Mouse (Mus musculus) heart, adult 2 months (tissue): ENCODE data around the gene Atp2a1. TPM values are rescaled to one million over a fixed set of nuclear protein-coding genes. Genes with fewer than 3 reads are reported as not detected.

Experiments used
- DNase-seq, 2 experiments: peaks; one replicate each; pipeline ENCODE4 v3.0.0; 2021
- H3K27ac ChIP-seq: fragments of 200-600 bp; 2 replicates; pipeline ENCODE4 v1.8.1; 2022
- H3K27me3 ChIP-seq: fragments of 200-500 bp; 2 replicates; pipeline ENCODE4 v1.6.1; 2012; ENCODE audit warnings: mild to moderate bottlenecking, low read length, inconsistent platforms, mixed read lengths; ENCODE audit not compliant: control insufficient read depth, insufficient read depth
- H3K36me3 ChIP-seq: fragments of 200-500 bp; 2 replicates; pipeline ENCODE4 v1.6.1; 2012; ENCODE audit warnings: low read length, inconsistent platforms; ENCODE audit not compliant: control insufficient read depth, insufficient read depth
- H3K4me1 ChIP-seq: fragments of 200-500 bp; 2 replicates; pipeline ENCODE4 v1.6.1; 2011; ENCODE audit warnings: low read length; ENCODE audit not compliant: control insufficient read depth, insufficient read depth
- H3K4me3 ChIP-seq: fragments of 200-600 bp; 2 replicates; pipeline ENCODE4 v1.8.1; 2022
- H3K79me2 ChIP-seq: fragments of 200-500 bp; replicated peaks from 2 replicates; pipeline ENCODE4 v1.6.1; 2012; ENCODE audit warnings: mild to moderate bottlenecking, inconsistent platforms, low read length, moderate library complexity, mixed read lengths; ENCODE audit not compliant: control insufficient read depth, insufficient read depth
- H3K9ac ChIP-seq: fragments of 200-500 bp; 2 replicates; pipeline ENCODE4 v1.6.1; 2012; ENCODE audit warnings: low read depth, mild to moderate bottlenecking, control low read depth, inconsistent platforms, low read length, mixed read lengths
- CTCF ChIP-seq: fragments of 200-600 bp; IDR thresholded peaks from 2 replicates; pipeline ENCODE4 v1.8.1; 2022; ENCODE audit warnings: antibody characterized with exemption, mild to moderate bottlenecking, moderate library complexity
- EP300 ChIP-seq: fragments of 200-500 bp; IDR thresholded peaks from 2 replicates; pipeline ENCODE4 v1.6.1; 2011; ENCODE audit warnings: low read depth, low read length, control low read depth; ENCODE audit not compliant: insufficient read depth
- POLR2A ChIP-seq: fragments of 200-500 bp; IDR thresholded peaks from 2 replicates; pipeline ENCODE4 v1.6.1; 2011; ENCODE audit warnings: mild to moderate bottlenecking, low read depth, low read length, control low read depth; ENCODE audit not compliant: insufficient read depth
- WGBS: fragments of 180-500 bp; shearing (Covaris S2); methylation state at CpG from one replicate; pipeline ENCODE4 v1.1.7; 2018; 5-methylcytosine and 5-hydroxymethylcytosine counted together
- intact Hi-C: fragments of 180-260 bp; cut with DNase I; formaldehyde crosslinking; loops from one replicate; pipeline ENCODE4 v1.15.1; 2025
- polyA plus RNA-seq: library from polyadenylated mRNA; depleted of rRNA; stranded (reverse); fragments of >200 nt; gene quantifications from 2 replicates; pipeline ENCODE4 v1.2.3, GENCODE M21; 2012
- total RNA-seq, 2 experiments: library from RNA; stranded (reverse); gene quantifications; 2 replicates each; pipeline ENCODE4 v1.2.3; 2021

Atp2a1 gene
- total and polyA plus RNA-seq, 3 experiments: 1.1 to 6.6 (median 1.3) TPM

- WGBS: 76% methylated on average over 4 of the region's 4 CpGs
- Histone ChIP-seq H3K36me3 (no peaks in the 10 kb centered on the region), H3K27ac (no peak overlapping the region), H3K27me3 (no peaks in the 10 kb centered on the region), H3K4me3 (no peak overlapping the region), H3K9ac (no peak overlapping the region), H3K79me2 (no peaks in the 10 kb centered on the region), H3K4me1 (peaks cover 2% of the 10 kb centered on the region)
- intact Hi-C loops: no loop called here
- DNase-seq: no peak
- no peak for TF ChIP-seq CTCF
- TF ChIP-seq EP300: no peak
- TF ChIP-seq POLR2A: no peak
Measured at GRCm38 (mm10) chr7:126471853-126472252, 8.9 kb upstream of the Atp2a1 start.

GRCm38 (mm10) chr7:126471361-126471760 is 8.5 kb upstream of the Atp2a1 start:
- WGBS: 90% methylated on average over 5 of the region's 5 CpGs
- Histone ChIP-seq H3K4me1 (peaks cover 2% of the 10 kb centered on the region), H3K79me2 (no peaks in the 10 kb centered on the region), H3K27ac (no peak overlapping the region), H3K9ac (no peak overlapping the region), H3K4me3 (no peak overlapping the region), H3K27me3 (no peaks in the 10 kb centered on the region), H3K36me3 (no peaks in the 10 kb centered on the region)
- TF ChIP-seq CTCF (no peak), POLR2A (no peak), EP300 (no peak)
- DNase-seq: no peak
- intact Hi-C loops: no loop called here

GRCm38 (mm10) chr7:126470077-126470476 is 7.2 kb upstream of the Atp2a1 start:
- Histone ChIP-seq H3K36me3 (no peaks in the 10 kb centered on the region), H3K27me3 (no peaks in the 10 kb centered on the region), H3K4me1 (peaks cover 2% of the 10 kb centered on the region; the same call in 1 of the 2 replicates), H3K4me3 (no peak overlapping the region), H3K27ac (no peak overlapping the region), H3K79me2 (no peaks in the 10 kb centered on the region), H3K9ac (no peak overlapping the region)
- no peak for DNase-seq
- intact Hi-C loops: no loop called here
- 27% methylated on average over 6 of the region's 6 CpGs for WGBS
- no peak for TF ChIP-seq EP300
- no peak for TF ChIP-seq POLR2A
- TF ChIP-seq CTCF: no peak

GRCm38 (mm10) chr7:126467834-126468627 is 5.1 kb upstream of the Atp2a1 start:
- peaks cover 2% of the 10 kb centered on the region; the same call in 1 of the 2 replicates for H3K4me1 ChIP-seq
- H3K9ac ChIP-seq: no peak overlapping the region
- no peaks in the 10 kb centered on the region for H3K79me2 ChIP-seq
- intact Hi-C loops: loop anchor here (5.0 kb wide), 1 partner anchor 71 kb away; the partner anchor contains the start of gene Nfatc2ip
- no peaks in the 10 kb centered on the region for H3K36me3 ChIP-seq
- no peak overlapping the region for H3K27ac ChIP-seq
- no peak for TF ChIP-seq EP300
- no peak for TF ChIP-seq POLR2A
- TF ChIP-seq CTCF: no peak
- H3K27me3 ChIP-seq: no peaks in the 10 kb centered on the region
- no peak for DNase-seq
- whole genome bisulfite sequencing: 89% methylated on average over 18 of the region's 18 CpGs
- no peak overlapping the region for H3K4me3 ChIP-seq

- peak; percentile 77 for TF ChIP-seq CTCF
- TF ChIP-seq EP300: no peak
- no peak for TF ChIP-seq POLR2A
- intact Hi-C loops: loop anchor here (5.0 kb wide), 1 partner anchor 70 kb away; the partner anchor contains the start of gene Nfatc2ip
- no peak overlapping the region for H3K9ac ChIP-seq
- H3K27ac ChIP-seq: no peak overlapping the region
- peak; percentile 42 to 60 for DNase-seq
- H3K36me3 ChIP-seq: no peaks in the 10 kb centered on the region
- 65% methylated on average over 5 of the region's 5 CpGs for WGBS
- H3K4me3 ChIP-seq: no peak overlapping the region
- peaks cover 2% of the 10 kb centered on the region; the same call in 1 of the 2 replicates for H3K4me1 ChIP-seq
- H3K79me2 ChIP-seq: no peaks in the 10 kb centered on the region
- H3K27me3 ChIP-seq: no peaks in the 10 kb centered on the region
Measured at GRCm38 (mm10) chr7:126467271-126467670, 4.4 kb upstream of the Atp2a1 start.

GRCm38 (mm10) chr7:126466707-126467106 is 3.8 kb upstream of the Atp2a1 start:
- H3K36me3 ChIP-seq: no peaks in the 10 kb centered on the region
- intact Hi-C loops: loop anchor here (5.0 kb wide), 1 partner anchor 69 kb away; the partner anchor contains the start of gene Nfatc2ip

More at GRCm38 (mm10) chr7:126466707-126467106, 3.8 kb upstream of the Atp2a1 start:
- Histone ChIP-seq H3K4me3 (no peak overlapping the region), H3K4me1 (peaks cover 2% of the 10 kb centered on the region; the same call in 1 of the 2 replicates), H3K9ac (no peak overlapping the region), H3K27ac (peak overlapping the region; percentile 64), H3K79me2 (no peaks in the 10 kb centered on the region), H3K27me3 (no peaks in the 10 kb centered on the region)
- TF ChIP-seq EP300: no peak
- TF ChIP-seq POLR2A: no peak
- TF ChIP-seq CTCF: no peak
- 74% methylated on average over 5 of the region's 5 CpGs for WGBS
- no peak for DNase-seq
